Mouse (Mus musculus) erythroid progenitor cell, adult 5-6 weeks (primary cell): ENCODE data around the gene Cep131. TPM values are rescaled to one million over a fixed set of nuclear protein-coding genes. Genes with fewer than 3 reads are reported as not detected.

Source experiments
- ATAC-seq: replicated peaks from 2 replicates; pipeline ENCODE4 v1.8.0; 2016; ENCODE audit warnings: moderate number of reproducible peaks, mild to moderate bottlenecking, moderate TSS enrichment, inconsistent platforms; ENCODE audit not compliant: poor library complexity, low FRiP score, severe bottlenecking
- total RNA-seq, 2 experiments: library from RNA; stranded (forward) in 1 of 2; stranded (reverse) in 1 of 2; fragments of 150-400 nt in 1 of 2; fragments of 186-747, 209-891 nt in 1 of 2; gene quantifications; 2 replicates each; pipeline versions ENCODE4 v1.2.3 to v1.2.4; 2015 to 2017; ENCODE audit warnings: low replicate concordance in 2 of 2

Cep131 gene
- total RNA-seq, 2 experiments from 2014 or later: 2.3 TPM; not detected in 1

DNA sequence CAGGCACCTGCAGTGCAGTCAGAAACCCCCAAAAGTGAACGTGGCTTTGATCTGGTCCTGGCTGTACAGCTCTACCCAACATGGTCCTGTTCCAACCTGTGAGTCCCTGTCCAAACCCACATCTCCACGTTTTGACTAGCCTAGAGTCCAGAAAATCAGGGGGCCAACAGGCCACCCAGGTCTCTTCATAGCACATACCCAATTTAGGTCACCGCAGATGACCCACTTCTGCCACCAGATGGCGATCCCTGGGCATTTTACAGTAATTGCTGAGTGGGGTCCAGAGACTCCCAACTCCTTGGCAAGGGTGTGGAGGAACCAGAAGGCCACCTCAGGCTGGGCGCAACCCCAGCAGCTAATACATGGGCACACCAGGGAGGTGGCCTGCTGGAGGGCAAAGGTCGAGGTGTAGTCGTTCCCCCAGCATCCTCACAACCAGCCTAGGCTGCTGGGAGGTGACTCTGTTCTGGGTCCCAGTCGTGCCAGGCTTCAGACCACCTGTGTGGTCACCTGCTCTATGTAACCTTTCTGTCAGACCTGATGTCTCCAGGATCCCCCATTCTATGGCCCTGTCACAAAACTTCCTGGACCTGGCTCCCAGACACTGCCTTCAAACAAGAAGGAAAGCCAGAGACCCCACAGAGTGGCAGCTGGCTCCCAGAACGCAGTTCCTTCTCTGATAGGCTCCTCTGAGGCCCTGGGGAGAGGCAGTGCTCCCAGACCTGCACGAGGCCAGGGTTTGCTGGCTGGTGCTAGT is 56.3 kb downstream of the Cep131 start:
- ATAC-seq: no peak

DNA sequence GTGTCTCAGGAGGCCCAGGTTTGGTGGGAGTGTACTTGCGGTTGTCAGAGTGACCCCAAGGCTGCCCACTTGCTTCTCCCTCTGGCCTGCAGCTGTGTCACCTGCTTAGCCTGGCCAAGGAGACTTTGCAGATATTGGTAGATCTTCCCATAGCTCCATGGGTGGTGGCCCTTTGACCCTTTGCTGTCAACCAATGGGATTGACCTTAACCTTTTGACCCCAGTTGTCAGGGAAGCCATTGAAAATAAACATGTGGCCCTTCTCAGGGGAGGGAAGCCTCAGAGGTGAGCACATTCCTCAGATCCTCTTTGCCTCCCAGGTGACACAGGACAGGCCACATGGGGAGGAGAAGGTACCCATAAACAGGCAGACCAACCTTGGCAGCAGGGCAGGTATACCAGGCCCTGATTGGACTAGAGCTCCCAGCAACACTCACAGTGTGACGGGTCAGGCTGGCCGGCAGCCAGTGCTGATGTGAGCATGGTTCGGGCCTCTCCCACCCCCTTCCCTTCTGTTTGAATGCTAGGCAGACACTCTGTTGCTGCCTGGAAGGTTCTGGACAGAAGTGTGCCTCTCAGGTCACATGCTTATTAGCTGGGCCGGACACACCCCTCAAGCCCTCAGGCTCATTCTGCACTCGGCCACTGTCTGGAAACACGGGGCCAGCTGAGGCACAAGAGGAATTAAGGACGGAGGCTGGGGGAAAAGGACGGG is 57.0 kb downstream of the Cep131 start:
- ATAC-seq: no peak

DNA sequence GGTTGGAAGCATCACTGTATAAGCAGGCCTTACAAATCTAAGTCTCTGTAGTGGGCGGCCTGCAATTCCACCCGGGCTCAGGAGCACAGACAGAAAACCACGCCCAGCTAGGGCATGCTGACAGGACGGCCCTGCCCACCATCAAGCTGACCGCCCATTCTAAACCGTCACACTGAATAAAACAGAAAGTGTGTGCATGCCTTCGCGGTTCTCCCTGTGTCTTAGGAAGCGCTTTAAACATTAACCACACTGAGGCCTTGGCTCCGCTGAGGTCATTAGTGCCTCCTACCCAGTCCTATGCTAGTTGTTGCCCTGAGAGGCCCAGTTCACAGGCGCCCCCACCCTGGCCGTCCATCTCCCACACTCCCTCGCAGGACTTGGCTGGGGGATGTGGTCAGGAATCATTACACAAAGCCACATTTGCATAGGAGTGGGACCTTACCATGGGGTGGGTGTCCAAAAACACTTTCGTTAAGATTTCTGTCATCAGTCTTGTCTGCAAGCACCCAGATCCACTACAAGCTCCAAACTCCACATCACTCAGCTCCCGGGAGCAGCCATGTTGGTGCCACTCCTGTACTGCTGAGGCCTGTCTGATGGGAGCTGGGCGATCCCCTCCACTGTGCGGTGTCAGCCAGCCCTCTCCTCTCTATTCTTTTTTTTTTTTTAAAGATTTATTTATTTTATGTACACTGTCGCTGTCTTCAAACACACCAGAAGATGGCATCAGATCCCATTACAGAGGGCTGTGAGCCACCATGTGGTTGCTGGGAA is 58.1 kb downstream of the Cep131 start:
- ATAC-seq: no peak

DNA sequence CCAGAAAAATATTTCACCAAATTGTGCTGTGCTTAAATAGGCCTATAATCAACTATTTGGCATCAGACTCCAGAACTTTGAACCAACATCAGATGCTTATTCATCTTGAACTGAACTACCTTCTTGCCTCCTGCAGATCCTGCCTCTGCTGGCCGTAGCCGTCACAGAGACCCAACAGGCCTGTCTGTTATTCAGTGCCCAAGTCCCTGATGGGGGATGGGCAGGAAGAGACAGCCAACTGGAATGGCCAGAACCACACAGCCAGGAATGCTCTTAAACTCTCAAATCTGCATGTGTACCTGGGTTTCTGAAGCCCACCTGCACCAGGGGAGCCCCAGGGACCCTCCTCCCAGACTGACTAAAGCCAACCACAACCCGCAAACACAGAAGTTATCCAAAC is 59.7 kb downstream of the Cep131 start:
- ATAC-seq: no peak

DNA sequence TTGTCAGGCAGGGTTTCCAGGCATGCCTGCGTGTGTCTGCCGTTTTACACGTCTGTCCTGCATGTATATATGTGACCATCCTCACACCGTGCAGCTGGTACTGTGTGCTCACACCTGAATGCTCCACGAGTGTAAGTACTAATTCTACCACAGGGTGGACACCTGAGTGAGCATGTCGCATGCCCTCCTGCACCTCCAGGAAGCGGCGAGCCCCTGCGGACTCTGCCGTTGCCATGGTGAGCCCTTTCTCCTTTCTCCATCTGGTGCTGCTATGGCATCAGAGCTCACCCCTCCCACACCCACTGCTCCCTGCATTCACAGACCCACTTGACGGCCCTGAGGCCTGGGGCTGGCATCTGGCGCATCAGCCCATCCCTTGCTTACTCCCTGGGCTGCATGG is 63.8 kb downstream of the Cep131 start:
- no peak for ATAC-seq

DNA sequence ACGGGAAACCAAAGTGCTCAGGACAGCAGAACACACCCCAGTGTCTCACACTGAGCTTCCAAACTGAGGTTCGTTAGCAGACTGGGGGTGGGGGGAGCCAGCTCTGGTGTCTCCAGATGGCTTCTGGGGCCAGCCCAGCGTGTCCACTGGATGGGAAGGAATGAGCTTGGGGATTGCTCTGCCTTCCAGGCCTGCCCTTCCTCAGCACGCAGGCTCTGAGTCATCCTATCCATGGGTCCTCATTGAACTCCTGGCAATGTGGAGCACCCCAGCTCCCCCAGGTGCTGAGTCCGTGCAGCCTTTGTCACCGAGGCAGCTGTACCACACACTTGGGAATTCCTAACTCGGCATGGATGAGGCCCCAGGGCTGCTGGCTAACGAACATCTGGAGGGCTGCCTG is 64.4 kb downstream of the Cep131 start:
- no peak for ATAC-seq

DNA sequence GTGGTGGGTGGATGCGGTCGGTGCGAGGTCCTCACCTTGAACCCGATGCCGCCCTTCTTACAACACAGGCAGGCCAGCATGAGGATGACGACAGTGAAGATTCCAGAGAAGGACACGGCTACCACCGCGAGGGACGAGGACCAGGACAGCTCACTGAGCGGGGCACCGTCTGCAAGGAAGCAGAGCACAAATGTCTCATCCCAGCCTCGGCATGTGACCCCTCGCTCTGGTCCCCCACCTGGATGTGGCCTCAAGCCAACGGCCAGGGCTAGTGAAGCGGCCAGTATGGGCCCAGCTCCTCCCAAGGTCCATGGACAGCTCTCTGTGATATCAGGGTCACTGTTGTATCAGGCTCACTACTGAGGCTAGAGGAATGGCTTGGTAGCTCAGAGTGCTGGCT is 65.3 kb downstream of the Cep131 start:
- ATAC-seq: no peak

DNA sequence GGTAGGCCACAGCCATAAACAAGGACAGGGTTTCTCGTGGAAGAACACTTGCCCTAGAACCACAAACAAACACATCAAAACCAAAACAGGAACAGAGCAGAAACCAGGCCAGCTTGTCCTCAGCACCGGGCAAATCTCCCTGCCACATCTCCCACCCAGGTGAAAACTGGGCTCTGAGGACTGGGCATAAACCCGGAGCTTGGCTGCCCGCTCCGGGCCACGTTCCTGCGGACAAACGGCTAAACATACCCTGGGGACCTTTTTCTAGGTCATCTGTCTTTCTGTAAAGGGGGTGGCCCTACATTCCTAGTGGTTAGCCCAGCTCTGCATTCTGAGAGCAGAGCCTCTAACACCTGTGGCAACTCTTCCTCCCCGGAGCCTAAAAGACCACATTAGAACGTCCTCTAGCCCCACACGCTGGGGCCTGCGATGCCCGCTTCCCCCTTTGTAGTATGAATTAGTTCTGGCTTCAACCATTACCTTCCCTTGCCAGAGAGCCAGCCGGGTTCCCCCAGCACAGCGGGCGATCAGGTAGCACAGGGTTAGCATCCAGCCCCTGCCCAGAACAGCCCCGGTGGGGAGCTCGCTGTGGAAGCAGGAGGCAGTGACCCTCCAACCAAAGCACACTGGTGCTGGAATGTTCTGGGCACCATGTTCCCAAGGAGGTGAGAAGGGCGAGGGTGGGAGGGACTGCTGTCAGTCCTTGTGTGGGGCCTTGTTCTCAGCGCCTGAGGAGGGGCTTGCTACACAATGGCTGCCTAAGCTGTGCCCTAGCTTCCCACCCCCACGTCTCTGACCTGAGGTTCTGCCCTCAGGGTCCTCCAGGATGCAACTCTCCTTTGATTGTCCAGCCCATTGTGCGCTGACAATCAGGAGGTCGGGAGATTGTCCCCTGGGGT is 66.8 kb downstream of the Cep131 start:
- ATAC-seq: no peak

DNA sequence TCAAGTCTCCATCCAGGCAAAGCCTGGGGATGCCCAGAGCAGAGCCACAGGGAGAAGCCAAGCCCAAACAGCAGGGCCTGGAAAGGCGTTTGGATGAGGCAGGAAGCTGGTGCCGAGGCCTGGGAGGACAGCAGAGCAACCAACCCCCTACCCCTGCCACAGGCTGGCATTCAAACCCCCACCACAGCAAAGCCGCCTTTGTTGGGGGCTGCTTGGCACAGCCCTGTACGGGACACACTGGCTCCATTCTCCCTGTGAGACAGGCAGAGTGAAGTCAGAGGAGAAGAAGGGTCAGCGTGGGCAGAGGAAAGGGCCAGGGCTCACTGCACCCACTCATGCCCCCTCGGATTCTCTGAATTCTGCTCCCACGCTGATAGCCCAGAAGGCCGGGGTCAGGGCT is 69.6 kb downstream of the Cep131 start:
- no peak for ATAC-seq

DNA sequence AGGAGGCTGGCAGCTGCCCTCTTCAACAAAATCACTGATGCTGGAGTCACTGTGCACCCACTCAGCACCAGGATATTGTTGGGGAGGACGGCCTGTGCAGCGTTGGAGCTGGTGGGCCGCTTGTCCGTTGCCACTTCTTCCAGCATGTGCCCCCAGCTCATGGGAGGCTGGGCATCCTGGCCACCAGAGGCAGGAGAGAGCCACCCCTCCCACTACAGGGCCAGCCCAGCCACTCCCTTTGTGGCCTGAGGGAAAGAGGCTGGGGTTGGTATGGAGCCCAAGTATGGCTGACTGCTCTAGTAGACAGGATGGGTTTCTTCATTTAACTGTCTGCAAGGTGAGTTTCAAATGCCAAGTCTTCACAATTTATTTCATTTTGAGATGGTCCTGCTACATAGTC is 71.9 kb downstream of the Cep131 start:
- ATAC-seq: no peak

Other genes starting within 250 kb of the Cep131 start
- 1.3 and 14.4 TPM in 2 replicates for gene Chmp6, start 173.4 kb downstream of the Cep131 start, total RNA-seq (2015; ENCODE audit: low replicate concordance)
- 10.3 and 10.4 TPM in 2 replicates for gene Chmp6, start 173.4 kb downstream of the Cep131 start, total RNA-seq (2017; ENCODE audit: low replicate concordance)
- 1.3 and 1.4 TPM in 2 replicates for gene Baiap2, start 144.1 kb downstream of the Cep131 start, total RNA-seq (2015; ENCODE audit: low replicate concordance)
- 3.2 and 5.3 TPM in 2 replicates for gene Baiap2, start 144.1 kb downstream of the Cep131 start, total RNA-seq (2017; ENCODE audit: low replicate concordance)
- 0.84 and 1.4 TPM in 2 replicates for gene Aatk, start 39.7 kb downstream of the Cep131 start, total RNA-seq (2015; ENCODE audit: low replicate concordance)
- gene Aatk, start 39.7 kb downstream of the Cep131 start, total RNA-seq (2017; ENCODE audit: low replicate concordance): 0.26 and 0.53 TPM in 2 replicates
- gene Tepsin, start 11.9 kb upstream of the Cep131 start, total RNA-seq (2015; ENCODE audit: low replicate concordance): 4.3 and 27.2 TPM in 2 replicates
- gene Tepsin, start 11.9 kb upstream of the Cep131 start, total RNA-seq (2017; ENCODE audit: low replicate concordance): 11.0 and 25.7 TPM in 2 replicates
- gene Ndufaf8, start 12.1 kb upstream of the Cep131 start, total RNA-seq (2015; ENCODE audit: low replicate concordance): 12.6 TPM in 1 of 2 replicates, not detected in the other
- gene Ndufaf8, start 12.1 kb upstream of the Cep131 start, total RNA-seq (2017; ENCODE audit: low replicate concordance): 3.1 TPM in 1 of 2 replicates, not detected in the other
- gene Slc38a10, start 64.5 kb upstream of the Cep131 start, total RNA-seq (2015; ENCODE audit: low replicate concordance): 14.8 and 17.2 TPM in 2 replicates
- 17.1 and 46.0 TPM in 2 replicates for gene Slc38a10, start 64.5 kb upstream of the Cep131 start, total RNA-seq (2017; ENCODE audit: low replicate concordance)
- gene Bahcc1, start 146.1 kb upstream of the Cep131 start, total RNA-seq (2015; ENCODE audit: low replicate concordance): 2.5 and 2.9 TPM in 2 replicates
- 1.4 TPM in 2 replicates for gene Bahcc1, start 146.1 kb upstream of the Cep131 start, total RNA-seq (2017; ENCODE audit: low replicate concordance)